Mouse (Mus musculus) limb, embryonic 15.5 days (tissue): Measurements from ENCODE around the gene Rnf213. TPM values are rescaled to one million over a fixed set of nuclear protein-coding genes. Genes with fewer than 3 reads are reported as not detected.

Experiments
- ATAC-seq: fragments of 200-750 bp; cut with Nextera tagmentation; 2 replicates; pipeline ENCODE4 v1.8.0; 2017; ENCODE audit warnings: low read depth, moderate TSS enrichment; ENCODE audit not compliant: insufficient number of reproducible peaks, low FRiP score, low TSS enrichment
- H3K27ac ChIP-seq: fragments of 300-500 bp; sonication (generic); 2 replicates; pipeline ENCODE4 v1.5.1; 2015; ENCODE audit warnings: moderate library complexity, mild to moderate bottlenecking, inconsistent platforms
- H3K27me3 ChIP-seq: fragments of 300-500 bp; sonication (generic); 2 replicates; pipeline ENCODE4 v1.6.1; 2015; ENCODE audit warnings: inconsistent platforms
- H3K36me3 ChIP-seq: fragments of 300-500 bp; sonication (generic); 2 replicates; pipeline ENCODE4 v1.6.1; 2015; ENCODE audit warnings: inconsistent platforms
- H3K4me1 ChIP-seq: fragments of 300-500 bp; sonication (generic); 2 replicates; pipeline ENCODE4 v1.6.1; 2015; ENCODE audit warnings: inconsistent platforms
- H3K4me2 ChIP-seq: fragments of 300-500 bp; sonication (generic); 2 replicates; pipeline ENCODE4 v1.6.1; 2015; ENCODE audit warnings: mild to moderate bottlenecking, inconsistent platforms
- H3K4me3 ChIP-seq: fragments of 300-500 bp; sonication (generic); 2 replicates; pipeline ENCODE4 v1.5.1; 2015; ENCODE audit warnings: mild to moderate bottlenecking, inconsistent platforms
- H3K9ac ChIP-seq: fragments of 300-500 bp; sonication (generic); 2 replicates; pipeline ENCODE4 v1.6.1; 2015; ENCODE audit warnings: inconsistent platforms
- H3K9me3 ChIP-seq: fragments of 300-500 bp; sonication (generic); 2 replicates; pipeline ENCODE4 v1.6.1; 2016; ENCODE audit warnings: inconsistent platforms
- WGBS: fragments of 180-500 bp; shearing (Covaris S2); methylation state at CpG from one replicate; pipeline ENCODE4 v1.1.7; 2015; 5-methylcytosine and 5-hydroxymethylcytosine counted together
- microRNA counts: library from miRNA; unstranded; fragments of <30 nt; microRNA quantifications from one replicate; lab custom pipeline; 2016
- microRNA-seq: library from miRNA; unstranded; fragments of <30 nt; microRNA quantifications from one replicate; pipeline ENCODE4, GENCODE M21; 2016
- polyA plus RNA-seq: library from polyadenylated mRNA; unstranded; fragments of >200 nt; fragmentation: Nextera tagmentation; extraction: Ambion mirVana; gene quantifications from 2 replicates; pipeline ENCODE4 v1.2.1, GENCODE M21; 2015

Rnf213 gene
- polyA plus RNA-seq, 1 experiment from 2014 or later: 3.7 TPM

DNA sequence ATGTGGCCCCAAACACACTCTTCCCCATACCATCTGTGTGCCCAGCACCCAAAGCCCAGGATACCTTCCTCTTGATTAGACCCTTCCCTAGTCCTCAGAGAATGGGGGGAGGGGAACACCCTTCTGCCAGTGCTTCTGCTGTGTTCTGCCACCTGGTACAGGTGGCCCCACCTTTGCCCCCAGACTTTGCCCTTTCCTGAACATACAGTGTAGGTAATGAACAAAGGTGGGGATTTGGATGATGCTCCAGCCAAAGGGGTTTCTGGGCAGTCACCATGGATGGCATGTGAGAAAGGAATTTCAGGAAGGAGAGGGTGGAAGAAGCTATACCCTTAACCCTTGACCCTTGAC lies 127.8 kb downstream of the Rnf213 start:
- Histone ChIP-seq H3K4me2 (no peak overlapping the region), H3K9me3 (no peaks in the 10 kb centered on the region), H3K27me3 (no peaks in the 10 kb centered on the region), H3K4me1 (peaks cover 3% of the 10 kb centered on the region), H3K9ac (no peak overlapping the region), H3K4me3 (no peak overlapping the region), H3K36me3 (no peaks in the 10 kb centered on the region), H3K27ac (no peak overlapping the region)
- no peak for ATAC-seq

DNA sequence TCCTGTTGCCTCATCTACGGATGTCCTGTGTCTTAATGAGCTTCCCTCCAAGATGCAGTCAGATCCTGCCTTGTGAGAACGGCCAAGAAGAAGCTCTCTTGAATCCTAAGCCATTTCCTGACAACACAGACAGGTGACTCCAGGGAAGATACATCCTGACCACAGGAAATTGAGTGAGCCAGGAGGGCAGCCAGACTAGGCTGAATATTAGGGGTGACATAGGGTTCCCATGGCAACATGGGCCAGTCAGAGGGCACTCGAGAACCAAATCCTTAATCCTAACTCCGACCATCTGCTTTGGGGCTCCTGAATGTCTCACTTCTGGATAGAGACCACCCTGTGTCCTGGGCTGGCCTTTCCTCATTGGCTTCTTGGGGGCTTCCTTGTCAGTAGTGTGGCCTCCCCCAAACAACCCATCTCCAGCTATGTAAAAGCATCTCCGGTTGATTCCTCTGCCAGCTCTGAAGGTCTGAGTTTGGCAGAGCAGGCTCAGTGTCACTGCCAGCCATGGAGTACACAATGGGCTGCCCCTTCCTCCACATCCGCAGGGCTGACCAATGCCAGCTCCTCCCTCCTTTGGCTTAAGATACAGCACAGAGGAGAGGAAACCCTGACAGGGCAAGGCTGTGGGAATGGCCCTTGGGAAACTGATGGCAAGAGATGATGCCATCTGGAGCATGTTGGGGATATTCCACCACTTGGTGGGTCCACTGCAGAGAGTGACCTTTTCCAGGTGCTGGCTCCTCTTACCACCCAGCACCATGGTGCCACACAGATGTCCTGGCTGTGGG lies 129.2 kb downstream of the Rnf213 start:
- H3K9me3 ChIP-seq: no peaks in the 10 kb centered on the region
- no peak overlapping the region for H3K9ac ChIP-seq
- no peaks in the 10 kb centered on the region for H3K36me3 ChIP-seq
- no peak overlapping the region for H3K4me3 ChIP-seq
- no peaks in the 10 kb centered on the region for H3K27me3 ChIP-seq
- H3K27ac ChIP-seq: no peak overlapping the region
- peaks cover 3% of the 10 kb centered on the region for H3K4me1 ChIP-seq
- WGBS: 76% methylated on average over 6 of the region's 6 CpGs
- ATAC-seq: no peak
- no peak overlapping the region for H3K4me2 ChIP-seq

DNA sequence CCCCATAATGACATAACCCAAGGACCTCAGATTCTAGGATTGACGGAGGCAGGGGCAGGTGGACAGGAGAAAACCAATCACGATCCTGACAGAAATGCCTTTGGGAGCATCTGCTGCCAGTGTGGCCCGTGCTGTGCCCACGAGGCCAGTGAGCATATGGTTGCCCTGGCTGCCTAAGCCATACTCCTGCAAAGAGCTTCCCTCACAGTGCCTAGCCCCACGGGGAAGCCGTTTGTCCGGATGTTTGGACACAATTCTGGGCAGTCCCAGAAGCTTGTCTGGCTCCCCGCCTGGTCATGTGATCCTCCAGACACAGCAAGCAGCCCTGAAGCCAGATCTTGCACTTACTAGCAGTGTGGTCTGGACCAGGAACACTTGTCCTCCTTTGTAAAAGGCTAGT lies 129.9 kb downstream of the Rnf213 start:
- Histone ChIP-seq H3K9me3 (no peaks in the 10 kb centered on the region), H3K36me3 (no peaks in the 10 kb centered on the region), H3K9ac (no peak overlapping the region), H3K4me1 (peaks cover 3% of the 10 kb centered on the region), H3K27ac (no peak overlapping the region), H3K4me2 (no peak overlapping the region), H3K27me3 (no peaks in the 10 kb centered on the region), H3K4me3 (no peak overlapping the region)
- 77% methylated on average over 8 of the region's 8 CpGs for WGBS
- no peak for ATAC-seq

DNA sequence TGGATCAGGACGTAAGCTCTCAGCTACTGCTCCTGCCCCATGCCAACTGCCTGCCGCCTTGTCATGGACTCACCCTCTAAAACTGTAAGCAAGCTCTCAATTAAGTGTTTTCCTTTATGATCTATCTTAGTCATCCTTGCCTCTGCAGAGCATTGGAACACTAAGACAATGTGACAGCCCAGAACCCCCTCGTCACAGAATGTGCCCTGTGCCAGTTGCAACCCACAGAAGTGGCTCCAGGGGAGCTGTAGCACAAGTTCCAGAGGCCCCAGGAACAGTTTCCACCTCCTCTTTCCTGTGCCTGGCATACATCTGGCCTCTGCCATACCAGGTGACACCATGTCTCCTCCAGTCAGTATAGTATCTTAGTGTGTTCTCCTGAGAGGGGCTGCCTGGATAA lies 130.5 kb downstream of the Rnf213 start:
- H3K27me3 ChIP-seq: no peaks in the 10 kb centered on the region
- H3K4me1 ChIP-seq: peaks cover 3% of the 10 kb centered on the region
- H3K9me3 ChIP-seq: no peaks in the 10 kb centered on the region
- ATAC-seq: no peak
- WGBS: 91% methylated on average over 3 of the region's 3 CpGs
- H3K9ac ChIP-seq: no peak overlapping the region
- no peak overlapping the region for H3K4me3 ChIP-seq
- no peak overlapping the region for H3K4me2 ChIP-seq
- no peak overlapping the region for H3K27ac ChIP-seq
- H3K36me3 ChIP-seq: no peaks in the 10 kb centered on the region

DNA sequence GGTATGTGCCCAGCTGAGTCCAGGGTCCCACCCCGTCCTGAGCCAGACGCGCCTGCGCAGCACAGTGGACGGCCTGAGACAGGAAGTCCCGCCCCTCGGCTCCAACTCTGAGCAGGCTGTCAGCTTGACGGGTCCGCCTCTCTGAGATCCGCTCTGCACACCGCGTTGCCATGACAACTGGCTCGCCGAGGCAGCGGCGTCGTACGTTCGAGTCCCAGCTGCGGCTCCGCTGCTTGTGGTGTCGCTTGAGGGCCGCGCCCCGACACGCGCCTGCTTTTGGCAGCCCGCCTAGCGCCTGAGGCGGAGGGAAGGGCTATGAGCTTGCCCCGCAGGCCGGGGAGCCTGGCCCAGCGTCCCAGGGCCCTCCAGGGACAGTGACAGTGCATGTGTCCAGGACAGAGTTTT lies 131.6 kb downstream of the Rnf213 start:
- WGBS: 1% methylated on average over 33 of the region's 33 CpGs
- no peaks in the 10 kb centered on the region for H3K9me3 ChIP-seq
- H3K27ac ChIP-seq: no peak overlapping the region
- H3K36me3 ChIP-seq: no peaks in the 10 kb centered on the region
- peak overlapping the region; percentile 42 for H3K4me3 ChIP-seq
- peak overlapping the region; percentile 56 for H3K4me2 ChIP-seq
- H3K9ac ChIP-seq: peak overlapping the region; percentile 35; the same call in 1 of the 2 replicates
- peaks cover 3% of the 10 kb centered on the region for H3K4me1 ChIP-seq
- H3K27me3 ChIP-seq: no peaks in the 10 kb centered on the region
- peak; percentile 90 for ATAC-seq

DNA sequence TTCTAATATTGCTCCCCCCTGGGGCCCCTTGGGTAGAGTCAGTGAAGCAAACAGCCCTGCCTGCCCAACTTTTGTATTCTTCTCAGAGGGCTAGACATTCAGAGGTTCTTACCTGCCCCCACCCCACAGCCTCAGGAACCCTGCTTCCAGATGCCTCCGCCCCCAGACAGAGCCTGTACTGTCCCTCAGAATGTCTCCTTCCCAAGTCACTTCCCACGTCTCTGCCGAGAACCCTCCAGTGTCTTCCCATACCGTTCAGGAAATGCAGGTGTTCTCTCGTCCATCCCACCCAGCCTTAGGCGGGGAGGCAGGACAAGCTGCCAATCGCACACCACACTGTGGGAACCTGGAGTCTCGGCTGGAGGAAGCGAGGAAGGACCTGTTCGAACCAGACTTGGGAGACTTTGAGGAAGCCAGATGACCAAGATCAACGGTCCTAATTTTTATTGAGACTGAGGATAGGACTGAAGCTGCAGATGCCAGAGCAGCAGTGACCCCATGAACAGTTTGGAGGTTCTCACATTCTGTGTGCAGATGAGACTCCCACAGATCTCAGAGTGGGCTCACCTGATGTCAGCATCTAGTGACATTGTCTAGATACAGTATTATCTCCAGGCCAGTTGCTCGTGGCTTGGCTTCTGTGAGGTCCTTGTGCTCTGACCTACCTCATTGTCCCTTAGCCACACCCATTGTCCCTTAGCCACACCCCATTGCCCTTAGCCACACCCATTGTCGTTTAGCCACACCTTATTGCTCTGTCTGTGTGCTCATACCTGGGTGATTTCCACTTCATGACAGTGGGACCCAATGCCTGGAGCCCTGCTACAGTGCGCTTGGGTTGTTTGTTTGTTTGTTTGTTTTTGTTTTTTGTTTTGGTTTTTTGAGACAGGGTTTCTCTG lies 133.4 kb downstream of the Rnf213 start:
- Histone ChIP-seq H3K27ac (no peak overlapping the region), H3K9me3 (no peaks in the 10 kb centered on the region), H3K36me3 (no peaks in the 10 kb centered on the region), H3K27me3 (no peaks in the 10 kb centered on the region), H3K9ac (no peak overlapping the region), H3K4me2 (no peak overlapping the region), H3K4me3 (no peak overlapping the region), H3K4me1 (peaks cover 3% of the 10 kb centered on the region)
- ATAC-seq: no peak
- WGBS: 73% methylated on average over 14 of the region's 14 CpGs

DNA sequence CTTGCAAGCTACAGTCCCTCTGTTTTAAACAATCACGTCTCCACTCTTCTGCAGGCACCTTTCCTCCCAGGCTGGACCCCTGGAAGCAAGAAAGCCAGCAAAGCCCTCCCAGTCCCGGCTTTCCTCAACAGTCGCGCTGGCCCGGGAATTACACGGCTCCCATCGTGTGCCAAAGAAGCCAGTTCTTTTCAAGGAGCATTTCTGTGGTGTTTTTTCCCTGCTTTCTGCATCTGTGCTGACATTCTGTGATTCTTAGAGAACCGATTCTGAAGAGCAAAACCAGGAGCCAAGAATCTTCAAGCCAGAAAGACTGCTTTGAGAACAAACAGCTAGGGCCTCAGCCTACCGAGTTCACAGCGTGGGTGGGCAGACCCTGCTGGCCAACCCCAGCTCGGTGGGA lies 136.0 kb downstream of the Rnf213 start:
- H3K36me3 ChIP-seq: no peaks in the 10 kb centered on the region
- peaks cover 3% of the 10 kb centered on the region for H3K4me1 ChIP-seq
- no peak overlapping the region for H3K9ac ChIP-seq
- H3K9me3 ChIP-seq: no peaks in the 10 kb centered on the region
- WGBS: 55% methylated on average over 11 of the region's 11 CpGs
- H3K27me3 ChIP-seq: no peaks in the 10 kb centered on the region
- no peak for ATAC-seq
- H3K4me3 ChIP-seq: no peak overlapping the region
- no peak overlapping the region for H3K4me2 ChIP-seq
- H3K27ac ChIP-seq: no peak overlapping the region

DNA sequence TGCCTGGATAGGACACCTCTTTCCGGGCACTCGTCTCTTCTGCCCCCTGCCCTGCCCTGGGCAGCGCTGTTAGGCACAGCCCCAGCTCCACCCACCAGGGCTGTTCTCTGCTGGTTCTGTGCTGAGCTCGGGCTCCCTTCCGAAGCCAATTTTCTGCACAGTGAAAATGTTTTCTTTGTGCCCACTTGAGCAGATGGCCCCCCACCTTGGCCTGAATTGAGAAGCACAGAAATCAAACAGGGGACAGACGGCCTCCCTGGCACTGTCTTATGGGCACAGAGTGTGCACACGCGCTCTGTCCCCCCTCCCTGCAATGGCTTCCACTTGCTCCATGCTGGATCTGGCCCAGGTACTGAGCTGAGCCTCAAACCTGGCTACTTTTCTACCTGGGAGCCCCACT lies 139.6 kb downstream of the Rnf213 start:
- H3K9me3 ChIP-seq: no peaks in the 10 kb centered on the region
- no peaks in the 10 kb centered on the region for H3K4me1 ChIP-seq
- H3K36me3 ChIP-seq: no peaks in the 10 kb centered on the region
- H3K4me2 ChIP-seq: no peak overlapping the region
- 70% methylated on average over 8 of the region's 8 CpGs for WGBS
- H3K4me3 ChIP-seq: no peak overlapping the region
- H3K27me3 ChIP-seq: no peaks in the 10 kb centered on the region
- H3K27ac ChIP-seq: no peak overlapping the region
- H3K9ac ChIP-seq: no peak overlapping the region
- no peak for ATAC-seq

DNA sequence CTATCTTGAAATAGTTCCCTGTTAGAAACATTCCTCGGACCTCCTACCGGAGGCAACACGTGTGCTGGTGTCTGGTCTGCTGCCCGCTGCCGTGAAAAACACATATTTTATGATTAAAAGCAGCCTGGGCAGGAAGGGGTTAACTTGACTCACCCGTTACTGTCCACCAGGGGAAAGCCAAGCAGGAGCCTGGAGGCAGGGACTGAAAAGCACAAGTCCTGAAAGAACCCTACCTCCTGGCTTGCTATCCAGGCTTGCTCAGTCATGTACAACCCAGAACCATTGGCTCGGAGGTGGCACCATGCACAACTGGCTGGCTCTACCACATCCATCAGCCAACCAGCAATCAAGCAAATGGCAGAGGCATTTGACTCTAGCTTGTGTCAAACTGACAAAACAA lies 140.8 kb downstream of the Rnf213 start:
- Histone ChIP-seq H3K9ac (no peak overlapping the region), H3K9me3 (no peaks in the 10 kb centered on the region), H3K4me3 (no peak overlapping the region), H3K4me1 (no peaks in the 10 kb centered on the region), H3K27me3 (no peaks in the 10 kb centered on the region), H3K27ac (no peak overlapping the region), H3K4me2 (no peak overlapping the region), H3K36me3 (no peaks in the 10 kb centered on the region)
- no peak for ATAC-seq
- 60% methylated on average over 7 of the region's 7 CpGs for WGBS

MicroRNA genes within 50 kb of the gene (microRNA counts, 519-probe panel; counts per million panel counts)
- microRNA mmu-miR-1932 (lab: Ali Mortazavi, UCI): not detected

Small RNA genes within 50 kb of the gene (microRNA-seq; reads per million reads assigned to microRNA genes)
- gene Mir1932: not detected

Other genes with a start within 250 kb of the Rnf213 start
- 17.4 and 18.3 TPM in 2 replicates for gene Tbc1d16, start 164.6 kb upstream of the Rnf213 start, polyA plus RNA-seq
- gene Ccdc40, start 164.5 kb upstream of the Rnf213 start, polyA plus RNA-seq: 1.9 and 2.2 TPM in 2 replicates
- 82.0 and 90.8 TPM in 2 replicates for gene Gaa, start 125.2 kb upstream of the Rnf213 start, polyA plus RNA-seq
- 314 and 316 TPM in 2 replicates for gene Eif4a3, start 93.0 kb upstream of the Rnf213 start, polyA plus RNA-seq
- 5.0 and 5.3 TPM in 2 replicates for gene Card14, start 85.3 kb upstream of the Rnf213 start, polyA plus RNA-seq
- gene Sgsh, start 37.6 kb upstream of the Rnf213 start, polyA plus RNA-seq: 6.9 and 8.0 TPM in 2 replicates
- gene Slc26a11, start 37.5 kb upstream of the Rnf213 start, polyA plus RNA-seq: 10.7 and 11.1 TPM in 2 replicates
- gene Endov, start 98.2 kb downstream of the Rnf213 start, polyA plus RNA-seq: 13.8 and 15.7 TPM in 2 replicates
- 1.2 and 1.8 TPM in 2 replicates for gene Nptx1, start 154.7 kb downstream of the Rnf213 start, polyA plus RNA-seq
- gene Rptor, start 209.8 kb downstream of the Rnf213 start, polyA plus RNA-seq: 8.3 and 9.0 TPM in 2 replicates